Mouse (Mus musculus) megakaryocyte, embryonic 14.5 days (primary cell): ENCODE results near the gene Arhgef10l.

Experiments used
- FLI1 ChIP-seq: IDR thresholded peaks from 2 replicates; pipeline ENCODE4 v1.6.1; 2012; ENCODE audit warnings: low read length, inconsistent platforms, mixed read lengths
- GATA1 ChIP-seq: IDR thresholded peaks from 3 replicates; pipeline ENCODE4 v1.6.1; 2012; ENCODE audit warnings: mixed read lengths, low read length, inconsistent platforms, borderline replicate concordance

- TF ChIP-seq FLI1, result no peak
- TF ChIP-seq GATA1, result no peak
Measured at GRCm38 (mm10) chr4:140539125-140539524, 126.7 kb downstream of the Arhgef10l start.
